Mouse (Mus musculus) forebrain, embryonic 10.5 days (tissue): ENCODE measurements around the gene Cdh26. TPM values are rescaled to one million over a fixed set of nuclear protein-coding genes. Genes with fewer than 3 reads are reported as not detected.
A peak's percentile ranks its signal among the peaks of the same experiment; 100 is the strongest.

Experiments used
- DNase-seq: peaks from one replicate; pipeline ENCODE4 v3.0.0-alpha.2; 2017; ENCODE audit warnings: low spot score; ENCODE audit errors: extremely low spot score
- H3K27ac ChIP-seq: fragments of 300-500 bp; sonication (generic); 2 replicates; pipeline ENCODE4 v1.5.1; 2016; ENCODE audit warnings: mild to moderate bottlenecking
- H3K27me3 ChIP-seq: fragments of 300-500 bp; sonication (generic); 2 replicates; pipeline ENCODE4 v1.6.1; 2016; ENCODE audit warnings: mild to moderate bottlenecking; ENCODE audit not compliant: poor library complexity, severe bottlenecking
- H3K36me3 ChIP-seq: fragments of 300-500 bp; sonication (generic); replicated peaks from 2 replicates; pipeline ENCODE4 v1.6.1; 2016; ENCODE audit warnings: mild to moderate bottlenecking, moderate library complexity
- H3K4me1 ChIP-seq: fragments of 300-500 bp; sonication (generic); 2 replicates; pipeline ENCODE4 v1.6.1; 2016
- H3K4me3 ChIP-seq: fragments of 300-500 bp; sonication (generic); 2 replicates; pipeline ENCODE4 v1.5.1; 2016; ENCODE audit warnings: mild to moderate bottlenecking, moderate library complexity
- H3K9me3 ChIP-seq: fragments of 300-500 bp; sonication (generic); 2 replicates; pipeline ENCODE4 v1.6.1; 2016; ENCODE audit warnings: mild to moderate bottlenecking, moderate library complexity
- WGBS: fragments of 180-500 bp; shearing (Covaris S2); methylation state at CpG from one replicate; pipeline ENCODE4 v1.1.7; 2016; 5-methylcytosine and 5-hydroxymethylcytosine counted together
- polyA plus RNA-seq: library from polyadenylated mRNA; unstranded; fragments of >200 nt; fragmentation: Nextera tagmentation; extraction: Ambion mirVana; gene quantifications from 2 replicates; pipeline ENCODE4 v1.2.1, GENCODE M21; 2016

The Cdh26 gene
- polyA plus RNA-seq = 0.05 TPM in 1 of 2 replicates, not detected in the other

DNA sequence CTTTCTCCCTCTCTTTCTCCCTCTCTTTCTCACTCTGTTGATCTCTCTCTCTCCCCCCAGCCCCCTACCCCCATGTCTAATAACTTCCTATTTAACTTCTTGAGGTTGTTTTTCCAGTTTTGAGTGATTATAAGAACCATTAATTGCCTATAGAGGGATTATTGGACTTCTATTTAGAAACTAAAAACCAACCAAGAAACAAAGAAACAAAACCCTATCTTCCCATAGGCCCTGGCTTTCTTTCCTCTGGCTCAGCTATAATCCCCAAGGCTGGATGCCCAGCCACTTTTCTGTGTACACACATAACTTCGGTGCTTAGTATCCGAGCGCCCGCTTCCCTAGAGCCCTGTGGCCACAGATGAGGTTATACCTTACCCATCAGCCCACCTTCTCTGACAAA lies at the start of gene Cdh26:
Cdh26 (plus strand) TSS at position 301 of the 400 bp plus-strand sequence.
- DNase-seq = no peak
- Histone ChIP-seq H3K4me1 (peaks cover 4% of the 10 kb centered on the region; the same call in 1 of the 2 replicates), H3K27me3 (no peaks in the 10 kb centered on the region), H3K36me3 (no peaks in the 10 kb centered on the region), H3K4me3 (no peak within 1 kb of the TSS), H3K9me3 (no peaks in the 10 kb centered on the region), H3K27ac (no peak within 1 kb of the TSS)
- 84% methylated on average over 4 of the region's 4 CpGs for WGBS

DNA sequence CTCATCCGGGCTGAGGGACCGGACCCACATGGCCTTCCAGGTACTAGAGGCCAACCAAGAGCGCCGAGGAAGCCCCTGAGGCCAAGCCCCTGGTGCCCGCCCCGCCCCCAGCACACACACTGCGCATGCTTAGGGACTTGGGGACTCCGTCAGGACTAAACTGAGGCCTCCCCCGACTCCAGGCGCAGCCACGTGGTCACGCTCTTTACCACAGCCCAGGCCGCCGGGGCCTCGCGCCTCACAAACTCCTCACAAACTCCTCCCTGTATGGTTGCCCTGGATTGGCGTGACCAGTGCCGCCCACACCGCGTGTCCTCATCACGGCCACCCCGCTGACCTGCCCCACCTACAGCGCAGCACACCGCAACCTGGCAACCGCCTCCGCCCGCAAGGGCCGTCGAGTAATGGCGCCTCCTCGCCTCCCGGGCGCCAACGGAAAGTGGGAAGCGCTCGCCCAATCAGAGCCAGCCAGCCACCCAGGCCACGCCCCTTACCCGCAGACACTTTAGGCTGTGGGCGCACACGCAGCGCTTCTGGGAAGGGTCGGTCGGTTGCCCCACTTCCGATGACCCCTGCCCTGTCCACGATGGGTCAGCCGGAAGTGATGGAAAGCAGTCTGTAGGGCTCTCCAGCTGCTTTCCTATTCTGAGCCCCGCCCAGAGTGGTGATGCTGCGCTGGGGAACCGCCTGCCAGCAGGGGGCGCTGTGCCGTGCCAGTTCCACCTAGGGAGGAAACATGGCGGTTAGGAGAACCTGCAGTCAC lies 23.1 kb upstream of the Cdh26 start, which contains the start of gene Sycp2:
Sycp2 (minus strand) TSS at position 633 of the 763 bp plus-strand sequence.
- 85% methylated on average over 52 of the region's 52 CpGs for WGBS

DNA sequence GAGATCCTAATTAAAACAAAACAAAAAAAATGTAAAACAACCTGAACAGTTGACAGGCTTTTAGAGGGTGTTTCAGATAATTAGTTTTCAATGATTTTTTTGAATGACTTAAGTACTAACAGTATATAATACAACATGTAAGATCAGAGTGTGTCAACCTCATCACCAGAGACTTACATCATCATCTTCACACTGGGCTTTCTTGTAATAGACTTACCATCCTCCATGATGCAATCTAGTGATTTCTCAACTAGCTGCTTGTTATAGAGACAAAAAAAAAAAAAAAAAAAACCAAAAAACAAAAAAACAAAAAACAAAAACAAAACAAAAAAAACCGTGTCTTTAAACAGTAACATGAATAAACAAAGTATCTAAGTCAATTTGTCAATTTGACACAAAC lies 21.3 kb upstream of the Cdh26 start:
- Histone ChIP-seq H3K27me3 (peaks cover 28% of the 10 kb centered on the region), H3K27ac (no peak overlapping the region), H3K36me3 (no peaks in the 10 kb centered on the region), H3K4me1 (peaks cover 10% of the 10 kb centered on the region), H3K9me3 (peaks cover 8% of the 10 kb centered on the region), H3K4me3 (no peak overlapping the region)
- no peak for DNase-seq
- 78% methylated on average over 1 of the region's 1 CpGs for WGBS

More for the DNA sequence above, 23.1 kb upstream of the Cdh26 start, which contains the start of gene Sycp2:
- H3K27me3 ChIP-seq = peaks cover 10% of the 10 kb centered on the region
- DNase-seq = no peak
- 0 out of 2 replicates have a peak, but pooled peaks cover 3% of the 10 kb centered on the region for H3K4me1 ChIP-seq
- H3K36me3 ChIP-seq = no peaks in the 10 kb centered on the region
- H3K9me3 ChIP-seq = peaks cover 8% of the 10 kb centered on the region
- H3K4me3 ChIP-seq = no peak within 1 kb of the TSS
- no peak within 1 kb of the TSS for H3K27ac ChIP-seq

DNA sequence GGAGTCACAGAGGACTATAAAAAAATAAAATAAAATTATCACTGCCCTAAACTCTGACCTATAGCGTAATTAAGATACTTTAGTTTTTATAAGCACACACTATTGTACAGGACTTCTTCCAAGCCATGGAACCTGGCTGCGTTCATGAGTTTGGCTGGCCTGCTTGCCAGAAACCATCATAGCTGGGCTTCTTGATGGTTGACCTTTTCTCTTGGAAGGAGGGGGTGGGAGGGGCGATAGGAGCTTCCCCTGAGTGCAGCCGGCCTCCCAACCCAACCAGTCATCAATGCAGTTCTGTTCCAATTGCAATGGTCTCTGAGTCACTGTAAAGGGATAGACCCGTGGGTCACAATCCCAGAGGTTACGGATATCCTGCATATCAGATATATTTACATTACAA lies 20.0 kb upstream of the Cdh26 start:
- no peak for DNase-seq
- WGBS = 86% methylated on average over 6 of the region's 6 CpGs
- Histone ChIP-seq H3K4me3 (no peak overlapping the region), H3K27ac (no peak overlapping the region), H3K4me1 (peaks cover 22% of the 10 kb centered on the region), H3K9me3 (peaks cover 8% of the 10 kb centered on the region), H3K36me3 (no peaks in the 10 kb centered on the region), H3K27me3 (peaks cover 39% of the 10 kb centered on the region)

DNA sequence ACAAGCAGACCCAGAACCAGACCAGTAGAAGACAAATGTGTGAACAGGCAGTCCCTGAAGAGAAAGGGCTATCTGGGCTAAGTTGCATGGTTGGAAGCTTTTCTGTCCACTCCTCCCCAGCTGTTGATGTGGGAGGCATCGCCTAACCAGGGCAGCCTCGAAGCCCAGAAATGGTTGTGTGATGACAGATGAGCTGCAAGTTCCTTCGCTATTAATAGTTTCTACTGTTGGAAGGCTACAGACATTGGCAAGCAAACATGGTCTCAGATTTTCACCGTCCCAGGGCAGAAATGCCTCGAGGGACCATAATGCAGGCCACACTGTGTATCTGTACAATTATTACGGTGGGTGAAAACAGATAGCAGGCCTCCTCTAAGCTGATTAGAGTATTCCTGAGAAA lies 17.7 kb upstream of the Cdh26 start:
- peaks cover 2% of the 10 kb centered on the region for H3K9me3 ChIP-seq
- no peak overlapping the region for H3K27ac ChIP-seq
- H3K4me1 ChIP-seq = peaks cover 22% of the 10 kb centered on the region
- H3K36me3 ChIP-seq = no peaks in the 10 kb centered on the region
- DNase-seq = no peak
- 88% methylated on average over 6 of the region's 6 CpGs for WGBS
- H3K27me3 ChIP-seq = peaks cover 51% of the 10 kb centered on the region
- H3K4me3 ChIP-seq = no peak overlapping the region

DNA sequence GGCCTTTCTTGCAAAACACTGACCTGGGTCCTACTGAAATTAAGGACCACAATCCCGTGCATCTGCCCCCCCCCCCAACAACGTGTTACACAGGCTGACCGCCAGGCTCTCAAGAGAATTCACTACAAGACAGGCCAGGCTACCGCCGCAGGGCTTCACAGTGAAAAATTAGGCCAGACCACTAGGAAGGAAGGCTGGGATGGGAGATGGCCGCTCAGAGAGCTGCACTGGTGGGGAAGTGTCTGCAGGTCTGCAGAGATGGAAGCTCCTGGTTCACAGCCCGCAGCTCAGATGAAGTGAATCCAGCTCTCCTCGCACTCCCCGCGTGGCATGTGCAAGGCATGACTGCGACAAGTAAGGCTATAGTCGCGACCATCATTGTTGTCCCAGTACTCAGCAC lies 17.2 kb upstream of the Cdh26 start:
- no peak for DNase-seq
- 73% methylated on average over 13 of the region's 13 CpGs for WGBS
- Histone ChIP-seq H3K27ac (no peak overlapping the region), H3K27me3 (peaks cover 51% of the 10 kb centered on the region), H3K4me1 (peaks cover 22% of the 10 kb centered on the region), H3K9me3 (no peaks in the 10 kb centered on the region), H3K4me3 (peak overlapping the region; percentile 79), H3K36me3 (no peaks in the 10 kb centered on the region)

DNA sequence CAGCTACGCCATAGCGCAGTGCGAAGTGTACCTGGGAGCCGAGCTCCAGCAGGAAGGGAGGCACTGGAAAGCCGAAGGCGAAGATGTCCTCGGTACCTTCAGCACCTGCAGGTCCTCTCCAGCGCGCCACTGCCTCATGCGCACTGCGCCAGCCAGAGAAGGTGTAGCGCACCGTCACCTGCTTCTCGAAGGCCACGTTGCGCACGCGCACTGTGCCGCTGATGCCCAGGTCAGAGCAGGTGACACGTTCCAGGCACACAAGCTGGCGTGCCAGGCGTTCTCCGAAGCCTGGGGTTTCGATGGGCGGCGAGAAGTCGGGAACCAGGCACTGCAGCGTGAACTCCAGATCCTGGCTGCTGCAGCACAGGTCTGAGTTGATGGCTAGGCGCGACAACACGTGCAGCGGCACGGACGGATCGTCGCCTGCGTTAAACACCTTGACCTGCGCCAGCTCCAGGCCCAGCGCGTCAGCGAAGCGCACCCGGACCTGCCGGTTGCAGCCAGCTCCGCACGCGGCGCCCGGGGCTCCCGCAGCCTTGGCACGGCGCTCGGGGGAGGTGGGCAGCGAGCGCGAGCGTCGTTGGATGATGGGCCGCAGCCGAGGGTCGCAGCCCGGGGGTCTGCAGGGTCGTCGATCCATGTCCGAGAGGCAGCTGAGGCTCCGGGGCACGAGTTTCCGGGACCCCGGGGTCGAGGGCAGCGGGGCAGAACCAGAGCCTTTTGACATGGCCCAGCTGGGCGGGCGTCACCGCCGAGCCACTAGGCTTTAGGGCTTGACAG lies 16.7 kb upstream of the Cdh26 start:
- DNase-seq = peak; percentile 36
- Histone ChIP-seq H3K36me3 (no peaks in the 10 kb centered on the region), H3K9me3 (no peaks in the 10 kb centered on the region), H3K4me1 (peaks cover 22% of the 10 kb centered on the region), H3K4me3 (peak overlapping the region; percentile 79), H3K27me3 (peaks cover 51% of the 10 kb centered on the region), H3K27ac (peak overlapping the region; percentile 75)
- WGBS = 19% methylated on average over 75 of the region's 75 CpGs

DNA sequence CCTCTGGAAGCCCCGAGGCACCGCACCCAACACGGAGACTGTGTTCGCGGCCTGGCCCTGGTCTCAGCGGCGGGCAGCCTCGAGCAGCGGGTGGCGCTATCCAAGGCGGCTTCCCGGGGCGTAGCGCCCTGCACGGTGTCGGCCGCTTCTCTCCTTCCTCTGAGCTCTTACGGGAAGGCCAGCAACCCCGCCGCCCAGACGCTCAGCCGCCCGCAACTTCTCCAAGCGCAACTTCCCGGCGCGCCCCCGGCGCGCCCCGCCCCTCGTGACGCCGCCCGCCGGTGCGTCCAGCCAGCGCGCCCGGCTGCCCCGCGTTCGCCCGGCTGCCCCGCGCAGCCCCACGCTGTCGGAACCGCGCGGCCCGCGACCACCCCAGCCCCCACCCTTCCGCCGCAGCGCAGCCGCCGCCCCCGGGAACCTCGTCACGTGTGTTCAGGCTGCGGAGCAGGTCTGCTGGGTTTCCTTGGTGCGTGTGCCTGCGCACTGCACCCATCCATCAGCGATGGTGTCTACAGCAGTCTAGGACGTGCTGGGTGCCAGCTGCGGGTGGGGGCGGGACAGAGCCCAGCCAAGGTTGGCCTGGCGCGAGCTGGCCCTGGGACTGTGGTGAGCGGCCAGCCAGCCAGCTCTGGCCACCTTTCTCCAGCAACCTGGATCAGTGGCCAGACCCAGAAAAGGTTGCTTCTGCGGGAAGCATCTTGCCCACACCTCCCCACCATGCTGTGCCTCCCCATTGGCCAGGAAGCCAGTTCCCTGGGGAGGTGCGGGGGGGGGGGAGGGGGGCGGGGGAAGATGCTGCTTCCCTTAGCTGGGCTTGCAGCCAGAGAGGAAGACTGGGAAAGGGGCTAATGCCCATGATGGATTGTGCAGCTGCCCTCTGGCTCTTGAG lies 15.8 kb upstream of the Cdh26 start, which contains the start of the genes Ppp1r3d and Fam217b:
Ppp1r3d (minus strand) TSS at position 212 of the 889 bp plus-strand sequence.
Fam217b (plus strand) TSS at position 264 of the 889 bp plus-strand sequence.
- no peaks in the 10 kb centered on the region for H3K9me3 ChIP-seq
- peaks cover 22% of the 10 kb centered on the region for H3K4me1 ChIP-seq
- whole genome bisulfite sequencing = under 1% methylated on average over 73 of the region's 74 CpGs
- H3K27ac ChIP-seq = peak within 1 kb of the TSS; percentile 75
- no peaks in the 10 kb centered on the region for H3K36me3 ChIP-seq
- H3K27me3 ChIP-seq = peaks cover 51% of the 10 kb centered on the region
- DNase-seq = peak; percentile 45
- H3K4me3 ChIP-seq = peak within 1 kb of the TSS; percentile 79

DNA sequence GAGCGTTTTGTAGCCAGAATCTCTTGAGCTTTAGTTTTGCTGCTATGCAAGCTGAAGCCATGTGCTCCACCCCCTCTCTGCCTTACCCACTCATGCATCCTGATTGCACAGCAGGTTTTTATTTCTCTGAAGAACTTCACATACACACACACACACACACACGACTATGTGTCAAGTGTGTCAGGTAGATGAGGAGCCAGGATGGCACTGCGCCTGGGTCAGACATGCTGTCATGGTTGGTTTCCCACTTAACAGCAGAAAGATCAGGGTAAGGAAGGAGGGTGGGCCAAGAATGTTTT lies 15.2 kb upstream of the Cdh26 start:
- Histone ChIP-seq H3K4me1 (peaks cover 22% of the 10 kb centered on the region), H3K27me3 (peaks cover 51% of the 10 kb centered on the region), H3K4me3 (peak overlapping the region; percentile 79), H3K9me3 (no peaks in the 10 kb centered on the region), H3K36me3 (no peaks in the 10 kb centered on the region), H3K27ac (peak overlapping the region; percentile 75; the same call in 1 of the 2 replicates)
- 42% methylated on average over 3 of the region's 3 CpGs for WGBS
- no peak for DNase-seq

DNA sequence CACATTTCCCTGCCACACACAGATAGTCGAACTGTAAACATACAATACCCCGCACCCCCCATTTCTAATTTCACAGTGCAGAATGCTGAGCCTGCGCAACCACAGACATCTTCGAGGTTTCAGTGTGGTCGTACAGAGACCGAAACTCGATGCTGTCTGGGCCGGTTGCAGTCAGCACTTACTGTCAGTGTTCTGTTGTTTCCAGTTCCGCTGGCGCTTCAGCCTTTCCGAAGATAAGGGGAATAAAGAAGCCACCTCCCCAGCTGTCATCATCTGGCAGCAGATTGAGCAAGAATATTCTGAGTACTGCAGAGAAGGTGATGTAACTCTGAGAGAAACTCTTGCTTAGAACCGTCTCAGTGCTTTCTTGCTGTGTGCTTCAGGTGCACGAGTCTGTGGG lies 13.9 kb upstream of the Cdh26 start:
- H3K27ac ChIP-seq = no peak overlapping the region
- H3K36me3 ChIP-seq = no peaks in the 10 kb centered on the region
- 83% methylated on average over 13 of the region's 13 CpGs for WGBS
- H3K27me3 ChIP-seq = peaks cover 48% of the 10 kb centered on the region
- H3K4me1 ChIP-seq = peaks cover 31% of the 10 kb centered on the region
- no peaks in the 10 kb centered on the region for H3K9me3 ChIP-seq
- no peak overlapping the region for H3K4me3 ChIP-seq
- no peak for DNase-seq

DNA sequence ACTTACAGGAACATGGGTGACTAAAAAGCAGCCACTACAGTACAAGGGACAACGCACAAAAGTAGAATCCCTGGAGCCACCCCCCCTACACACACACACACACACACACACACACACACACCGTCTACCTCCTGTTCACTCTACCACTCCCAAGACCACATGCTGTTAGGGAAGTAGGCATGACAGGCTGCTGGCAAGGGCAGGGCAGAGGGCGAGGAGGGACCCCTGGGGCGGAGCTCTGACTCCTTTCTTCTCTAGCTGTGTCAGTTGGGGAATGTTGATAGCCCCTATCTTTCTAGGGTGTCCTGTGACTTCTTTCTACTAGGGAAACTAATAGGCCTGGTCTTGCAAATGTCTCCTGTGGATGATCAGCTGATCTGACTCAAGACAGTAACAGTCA lies 13.4 kb upstream of the Cdh26 start:
- H3K4me3 ChIP-seq = no peak overlapping the region
- no peaks in the 10 kb centered on the region for H3K9me3 ChIP-seq
- no peak for DNase-seq
- H3K36me3 ChIP-seq = no peaks in the 10 kb centered on the region
- WGBS = 83% methylated on average over 4 of the region's 4 CpGs
- peaks cover 35% of the 10 kb centered on the region for H3K4me1 ChIP-seq
- H3K27ac ChIP-seq = no peak overlapping the region
- peaks cover 43% of the 10 kb centered on the region for H3K27me3 ChIP-seq

DNA sequence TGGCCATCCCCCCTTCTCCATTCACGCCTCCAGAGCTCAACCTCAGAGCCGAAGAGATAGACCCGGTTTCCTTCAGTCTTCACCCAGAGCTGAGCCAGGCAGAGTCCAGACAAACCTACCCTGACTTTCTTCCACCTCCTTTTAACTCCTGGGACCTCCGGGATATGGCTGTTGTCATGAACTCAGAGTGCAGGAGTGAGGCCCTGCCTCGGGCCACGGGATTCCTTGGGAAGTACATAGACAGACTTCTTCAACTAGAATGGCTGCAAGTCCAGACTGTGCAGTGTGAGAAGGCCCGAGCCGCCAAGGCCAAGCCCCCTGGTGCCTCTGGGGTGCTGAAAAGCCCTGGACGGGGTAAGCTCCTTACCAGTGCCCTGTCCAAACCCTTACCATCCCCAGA lies 9.8 kb upstream of the Cdh26 start:
- DNase-seq = peak; percentile 11
- peaks cover 9% of the 10 kb centered on the region for H3K27me3 ChIP-seq
- 84% methylated on average over 9 of the region's 9 CpGs for WGBS
- H3K4me1 ChIP-seq = peaks cover 21% of the 10 kb centered on the region
- H3K36me3 ChIP-seq = no peaks in the 10 kb centered on the region
- H3K4me3 ChIP-seq = no peak overlapping the region
- no peak overlapping the region for H3K27ac ChIP-seq
- H3K9me3 ChIP-seq = no peaks in the 10 kb centered on the region
